In genomic region chr12:76612621-76613020, GRCm38 (mm10) we compare ENCODE assay signal across 31 mouse cellular contexts.
DNase-seq lines count a peak whose midpoint lies in the region; ATAC-seq and TF ChIP-seq lines count a peak whose summit lies in the region.
"Had no signal": no experiment of that assay in that cellular context is flagged by ENCODE, and none has a peak within 500 bp of the region (broad histone marks: within the 10 kb centered on the region; RNA-seq: fewer than 3 reads in every experiment).

No protein-coding gene starts in this region.

- H3K36me3 ChIP-seq in liver, embryonic 14.5 days (replicated peaks; ENCODE audit: control insufficient read depth, insufficient read depth, low read depth): peaks cover 99% of the 10 kb centered on the region
- H3K36me3 ChIP-seq in liver, postnatal 0 days (replicated peaks; ENCODE audit: insufficient read depth, low read length): peaks cover 66% of the 10 kb centered on the region
- no peaks in the 10 kb centered on the region for H3K36me3 ChIP-seq in kidney, adult 2 months (ENCODE audit: control insufficient read depth, insufficient read depth, low read length)
- H3K36me3 ChIP-seq: embryonic facial prominence, embryonic 10.5 days; embryonic facial prominence, embryonic 13.5 days had no signal

- no peak for TF ChIP-seq CTCF in liver, embryonic 14.5 days (IDR thresholded peaks at IDR 0.05; ENCODE audit: low read depth)
- TF ChIP-seq CTCF in liver, postnatal 0 days (IDR thresholded peaks at IDR 0.05; ENCODE audit: low read depth): no peak
- TF ChIP-seq CTCF in kidney, adult 2 months (conservative IDR thresholded peaks at IDR 0.05; ENCODE audit: insufficient read depth, insufficient read length, low read depth, low read length): no peak

- TF ChIP-seq POLR2A in kidney, adult 2 months (IDR thresholded peaks at IDR 0.05; ENCODE audit: low read depth, low read length): no peak

- TF ChIP-seq EP300 in liver, embryonic 14.5 days (IDR thresholded peaks at IDR 0.05; ENCODE audit: low read depth): no peak
- TF ChIP-seq EP300 in liver, postnatal 0 days (IDR thresholded peaks at IDR 0.05; ENCODE audit: low read depth): no peak

- no peak overlapping the region for H3K4me3 ChIP-seq in liver, embryonic 14.5 days (ENCODE audit: insufficient read depth in 1 of 2, low read depth in 2 of 2, low read length in 2 of 2)
- H3K4me3 ChIP-seq in liver, postnatal 0 days (ENCODE audit: low read depth, low read length): no peak overlapping the region
- no peak overlapping the region for H3K4me3 ChIP-seq in kidney, adult 2 months (ENCODE audit: insufficient read depth, low read depth, low read length)
- H3K4me3 ChIP-seq: embryonic facial prominence, embryonic 10.5 days; embryonic facial prominence, embryonic 13.5 days; erythroblast, embryonic 14.5 days; forebrain, embryonic 13.5 days; heart, adult 2 months; heart, embryonic 10.5 days; heart, embryonic 13.5 days had no signal

- 86% methylated on average over 12 of the region's 12 CpGs for WGBS in liver, embryonic 14.5 days (ENCODE audit: insufficient replicate concordance)
- WGBS in liver, postnatal 0 days (ENCODE audit: insufficient replicate concordance): 92% methylated on average over 12 of the region's 12 CpGs
- 88% methylated on average over 12 of the region's 12 CpGs for WGBS in kidney, adult 2 months

- ATAC-seq in liver, embryonic 14.5 days (ENCODE audit: insufficient read depth): peak; percentile 4; the same call in 1 of the 2 replicates
- ATAC-seq in liver, postnatal 0 days: no peak
- ATAC-seq: forebrain, embryonic 13.5 days; forebrain, embryonic 16.5 days; hindbrain, postnatal 0 days; inflammation-experienced regulatory T-cells, adult 6 months; intestine, embryonic 16.5 days; Patski had no signal

- H3K27ac ChIP-seq in liver, embryonic 14.5 days: no peak overlapping the region
- H3K27ac ChIP-seq in liver, postnatal 0 days (ENCODE audit: low read depth): no peak overlapping the region
- H3K27ac ChIP-seq in kidney, adult 2 months (ENCODE audit: insufficient read depth, low read depth, low read length): no peak overlapping the region
- H3K27ac ChIP-seq: embryonic facial prominence, embryonic 10.5 days; embryonic facial prominence, embryonic 13.5 days; forebrain, embryonic 13.5 days; heart, adult 2 months; heart, embryonic 10.5 days; heart, embryonic 13.5 days; hindbrain, embryonic 14.5 days; hindbrain, postnatal 0 days had no signal

- no peak overlapping the region for H3K9ac ChIP-seq in liver, embryonic 14.5 days (replicated peaks)
- no peak overlapping the region for H3K9ac ChIP-seq in liver, postnatal 0 days (replicated peaks)
- H3K9ac ChIP-seq: embryonic facial prominence, embryonic 13.5 days; forebrain, embryonic 13.5 days; heart, embryonic 13.5 days; hindbrain, embryonic 14.5 days had no signal

- no peaks in the 10 kb centered on the region for H3K4me1 ChIP-seq in liver, embryonic 14.5 days (replicated peaks; ENCODE audit: control insufficient read depth in 2 of 2, insufficient read depth in 2 of 2, low read length in 1 of 2)
- no peaks in the 10 kb centered on the region for H3K4me1 ChIP-seq in liver, postnatal 0 days (ENCODE audit: insufficient read depth)
- H3K4me1 ChIP-seq in kidney, adult 2 months (ENCODE audit: control insufficient read depth, insufficient read depth, low read length): no peaks in the 10 kb centered on the region
- H3K4me1 ChIP-seq: forebrain, embryonic 13.5 days had no signal

- DNase-seq in liver, embryonic 14.5 days (ENCODE audit: low read depth in 3 of 3, low spot score in 3 of 3): no peak
- no peak for DNase-seq in liver, postnatal 0 days
- DNase-seq in ovary, postnatal 36 days (ENCODE audit: low spot score): peak; percentile 39
- no peak for DNase-seq in ovary, postnatal 14 days (ENCODE audit: low spot score)
- peak; percentile 78 for DNase-seq in adrenal gland, postnatal 14 days
- DNase-seq in cerebellum, postnatal 4 days (ENCODE audit: low spot score in 2 of 2): no peak
- no peak for DNase-seq in kidney, adult 2 months
- DNase-seq: B cell, adult 2 months; cerebellum, adult 11 months; cerebellum, adult 2 months; cerebellum, adult 9-11 months; cerebellum, postnatal 25 days; embryo, embryonic 11 days; gastrocnemius, postnatal 10 days; gastrocnemius, postnatal 36 days; heart, adult 2 months; heart, postnatal 14 days; heart, postnatal 4 days had no signal

- no peaks in the 10 kb centered on the region for H3K27me3 ChIP-seq in liver, embryonic 14.5 days (ENCODE audit: control insufficient read depth, insufficient read depth, low read length)
- H3K27me3 ChIP-seq in liver, postnatal 0 days (ENCODE audit: insufficient read depth, low read length): no peaks in the 10 kb centered on the region
- H3K27me3 ChIP-seq in kidney, adult 2 months (replicated peaks; ENCODE audit: control insufficient read depth, insufficient read depth, low read length): no peaks in the 10 kb centered on the region
- H3K27me3 ChIP-seq: embryonic facial prominence, embryonic 13.5 days; forebrain, embryonic 13.5 days; Patski had no signal

- no peak overlapping the region for H3K4me2 ChIP-seq in liver, embryonic 14.5 days (ENCODE audit: low read depth)
- H3K4me2 ChIP-seq in liver, postnatal 0 days (ENCODE audit: low read depth, low read length): no peak overlapping the region
- H3K4me2 ChIP-seq: embryonic facial prominence, embryonic 13.5 days; forebrain, embryonic 13.5 days; heart, embryonic 13.5 days; hindbrain, embryonic 14.5 days had no signal

- no peaks in the 10 kb centered on the region for H3K9me3 ChIP-seq in liver, embryonic 14.5 days (ENCODE audit: control insufficient read depth, low read length)
- H3K9me3 ChIP-seq in liver, postnatal 0 days (ENCODE audit: low read length): no peaks in the 10 kb centered on the region
- H3K9me3 ChIP-seq: embryonic facial prominence, embryonic 10.5 days; embryonic facial prominence, embryonic 13.5 days; forebrain, embryonic 13.5 days; G1E; heart, embryonic 10.5 days; heart, embryonic 13.5 days had no signal

Comparison
In these comparisons a context has a peak if more than half of its experiments do, and no peak if none do; other contexts are left out.
1. DNase-seq: peak in ovary, postnatal 36 days (single experiment) and adrenal gland, postnatal 14 days (single experiment); none in liver, embryonic 14.5 days (0 of 3), liver, postnatal 0 days (single experiment), ovary, postnatal 14 days (single experiment), cerebellum, postnatal 4 days (0 of 2) and kidney, adult 2 months (single experiment).